Mouse (Mus musculus) neural tube, embryonic 12.5 days (tissue): ENCODE measurements at regions not wholly inside any gene's neighbourhood (a gene's known extent, or its start where the extent isn't known, plus 50 kb on each side); places are given as distances from the start of the nearest gene placed in this dataset.
A peak's percentile ranks its signal among the peaks of the same experiment; 100 is the strongest.

Source experiments
- ATAC-seq: fragments of 200-750 bp; cut with Nextera tagmentation; 2 replicates; pipeline ENCODE4 v1.8.0; 2017; ENCODE audit warnings: low read depth, mild to moderate bottlenecking, moderate TSS enrichment, moderate library complexity; ENCODE audit not compliant: low FRiP score
- H3K27ac ChIP-seq: fragments of 300-500 bp; sonication (generic); 2 replicates; pipeline ENCODE4 v1.5.1; 2016
- H3K27me3 ChIP-seq: fragments of 300-500 bp; sonication (generic); replicated peaks from 2 replicates; pipeline ENCODE4 v1.6.1; 2016; ENCODE audit warnings: mild to moderate bottlenecking
- H3K36me3 ChIP-seq: fragments of 300-500 bp; sonication (generic); 2 replicates; pipeline ENCODE4 v1.6.1; 2016; ENCODE audit warnings: mild to moderate bottlenecking
- H3K4me1 ChIP-seq: fragments of 300-500 bp; sonication (generic); 2 replicates; pipeline ENCODE4 v1.6.1; 2016
- H3K4me2 ChIP-seq: fragments of 300-500 bp; sonication (generic); replicated peaks from 2 replicates; pipeline ENCODE4 v1.6.1; 2016; ENCODE audit warnings: mild to moderate bottlenecking
- H3K4me3 ChIP-seq: fragments of 300-500 bp; sonication (generic); 2 replicates; pipeline ENCODE4 v1.5.1; 2016
- H3K9ac ChIP-seq: fragments of 300-500 bp; sonication (generic); 2 replicates; pipeline ENCODE4 v1.6.1; 2016; ENCODE audit warnings: mild to moderate bottlenecking
- H3K9me3 ChIP-seq: fragments of 300-500 bp; sonication (generic); 2 replicates; pipeline ENCODE4 v1.6.1; 2016; ENCODE audit warnings: mild to moderate bottlenecking
- WGBS: fragments of 180-500 bp; shearing (Covaris S2); methylation state at CpG from one replicate; pipeline ENCODE4 v1.1.7; 2016; 5-methylcytosine and 5-hydroxymethylcytosine counted together

GRCm38 (mm10) chr3:63570082-63570481, 86.4 kb upstream of the Gm34302 start:
- no peak overlapping the region for H3K9ac ChIP-seq
- ATAC-seq: peak; percentile 42; the same call in 1 of the 2 replicates
- no peak overlapping the region for H3K27ac ChIP-seq
- 82% methylated on average over 1 of the region's 1 CpGs for WGBS
- no peaks in the 10 kb centered on the region for H3K4me1 ChIP-seq
- H3K4me2 ChIP-seq: no peak overlapping the region
- no peaks in the 10 kb centered on the region for H3K36me3 ChIP-seq
- H3K4me3 ChIP-seq: no peak overlapping the region
- no peaks in the 10 kb centered on the region for H3K9me3 ChIP-seq
- no peaks in the 10 kb centered on the region for H3K27me3 ChIP-seq

GRCm38 (mm10) chr3:63569004-63569596, 85.4 kb upstream of the Gm34302 start:
- Histone ChIP-seq H3K9ac (no peak overlapping the region), H3K4me1 (no peaks in the 10 kb centered on the region), H3K4me3 (no peak overlapping the region), H3K36me3 (no peaks in the 10 kb centered on the region), H3K27ac (no peak overlapping the region), H3K9me3 (no peaks in the 10 kb centered on the region), H3K27me3 (no peaks in the 10 kb centered on the region), H3K4me2 (no peak overlapping the region)
- peak; percentile 46; the same call in 1 of the 2 replicates for ATAC-seq
- 70% methylated on average over 7 of the region's 7 CpGs for WGBS

GRCm38 (mm10) chr3:63567726-63568125, 84.0 kb upstream of the Gm34302 start:
- H3K9ac ChIP-seq: no peak overlapping the region
- H3K4me3 ChIP-seq: no peak overlapping the region
- H3K27me3 ChIP-seq: no peaks in the 10 kb centered on the region
- no peaks in the 10 kb centered on the region for H3K36me3 ChIP-seq
- no peaks in the 10 kb centered on the region for H3K4me1 ChIP-seq
- WGBS: 89% methylated on average over 3 of the region's 3 CpGs
- no peaks in the 10 kb centered on the region for H3K9me3 ChIP-seq
- no peak overlapping the region for H3K4me2 ChIP-seq
- no peak overlapping the region for H3K27ac ChIP-seq
- ATAC-seq: no peak

GRCm38 (mm10) chr3:63563057-63563456, 79.4 kb upstream of the Gm34302 start:
- Histone ChIP-seq H3K9ac (no peak overlapping the region), H3K36me3 (no peaks in the 10 kb centered on the region), H3K4me3 (no peak overlapping the region), H3K4me1 (no peaks in the 10 kb centered on the region), H3K27me3 (no peaks in the 10 kb centered on the region), H3K9me3 (no peaks in the 10 kb centered on the region), H3K4me2 (no peak overlapping the region), H3K27ac (no peak overlapping the region)
- no peak for ATAC-seq
- 71% methylated on average over 1 of the region's 1 CpGs for WGBS

GRCm38 (mm10) chr3:63562532-63562931, 78.9 kb upstream of the Gm34302 start:
- Histone ChIP-seq H3K36me3 (no peaks in the 10 kb centered on the region), H3K9me3 (no peaks in the 10 kb centered on the region), H3K4me1 (no peaks in the 10 kb centered on the region), H3K27me3 (no peaks in the 10 kb centered on the region), H3K4me2 (no peak overlapping the region), H3K4me3 (no peak overlapping the region), H3K27ac (no peak overlapping the region), H3K9ac (no peak overlapping the region)
- ATAC-seq: no peak

GRCm38 (mm10) chr3:63560745-63561151, 77.1 kb upstream of the Gm34302 start:
- no peak for ATAC-seq
- Histone ChIP-seq H3K4me1 (no peaks in the 10 kb centered on the region), H3K9ac (no peak overlapping the region), H3K9me3 (no peaks in the 10 kb centered on the region), H3K36me3 (no peaks in the 10 kb centered on the region), H3K4me3 (no peak overlapping the region), H3K4me2 (no peak overlapping the region), H3K27me3 (no peaks in the 10 kb centered on the region), H3K27ac (no peak overlapping the region)
- WGBS: 82% methylated on average over 4 of the region's 4 CpGs

GRCm38 (mm10) chr3:63556741-63557140, 73.1 kb upstream of the Gm34302 start:
- H3K9ac ChIP-seq: no peak overlapping the region
- no peaks in the 10 kb centered on the region for H3K36me3 ChIP-seq
- no peaks in the 10 kb centered on the region for H3K4me1 ChIP-seq
- H3K27ac ChIP-seq: no peak overlapping the region
- H3K4me3 ChIP-seq: no peak overlapping the region
- 94% methylated on average over 1 of the region's 1 CpGs for WGBS
- H3K4me2 ChIP-seq: no peak overlapping the region
- H3K27me3 ChIP-seq: no peaks in the 10 kb centered on the region
- no peak for ATAC-seq
- no peaks in the 10 kb centered on the region for H3K9me3 ChIP-seq

- Histone ChIP-seq H3K4me3 (no peak overlapping the region), H3K4me2 (peak overlapping the region; percentile 20; the same call in 1 of the 2 replicates), H3K36me3 (no peaks in the 10 kb centered on the region), H3K4me1 (no peaks in the 10 kb centered on the region), H3K9me3 (no peaks in the 10 kb centered on the region), H3K9ac (no peak overlapping the region), H3K27me3 (no peaks in the 10 kb centered on the region), H3K27ac (no peak overlapping the region)
- WGBS: 6% methylated on average over 9 of the region's 9 CpGs
- ATAC-seq: no peak
These were observed 71.2 kb upstream of the Gm34302 start for GRCm38 (mm10) chr3:63554872-63555271.

GRCm38 (mm10) chr3:63553426-63553825, 69.7 kb upstream of the Gm34302 start:
- Histone ChIP-seq H3K27me3 (no peaks in the 10 kb centered on the region), H3K36me3 (no peaks in the 10 kb centered on the region), H3K4me1 (no peaks in the 10 kb centered on the region), H3K4me3 (no peak overlapping the region), H3K27ac (no peak overlapping the region), H3K9ac (no peak overlapping the region), H3K4me2 (no peak overlapping the region), H3K9me3 (no peaks in the 10 kb centered on the region)
- WGBS: 90% methylated on average over 2 of the region's 2 CpGs
- no peak for ATAC-seq

GRCm38 (mm10) chr3:63551661-63552060, 68.0 kb upstream of the Gm34302 start:
- ATAC-seq: no peak
- H3K27me3 ChIP-seq: no peaks in the 10 kb centered on the region
- no peak overlapping the region for H3K9ac ChIP-seq
- H3K4me3 ChIP-seq: no peak overlapping the region
- H3K4me2 ChIP-seq: no peak overlapping the region
- H3K27ac ChIP-seq: no peak overlapping the region
- no peaks in the 10 kb centered on the region for H3K4me1 ChIP-seq
- WGBS: 84% methylated on average over 5 of the region's 5 CpGs
- no peaks in the 10 kb centered on the region for H3K36me3 ChIP-seq
- no peaks in the 10 kb centered on the region for H3K9me3 ChIP-seq

GRCm38 (mm10) chr3:63542638-63543408, 59.1 kb upstream of the Gm34302 start:
- Histone ChIP-seq H3K4me2 (no peak overlapping the region), H3K36me3 (no peaks in the 10 kb centered on the region), H3K9ac (no peak overlapping the region), H3K4me1 (no peaks in the 10 kb centered on the region), H3K4me3 (no peak overlapping the region), H3K9me3 (no peaks in the 10 kb centered on the region), H3K27me3 (no peaks in the 10 kb centered on the region), H3K27ac (no peak overlapping the region)
- no peak for ATAC-seq
- 79% methylated on average over 4 of the region's 4 CpGs for WGBS

GRCm38 (mm10) chr3:63538881-63539280, 55.2 kb upstream of the Gm34302 start:
- WGBS: 79% methylated on average over 2 of the region's 2 CpGs

GRCm38 (mm10) chr3:63534141-63534540, 50.5 kb upstream of the Gm34302 start:
- Histone ChIP-seq H3K27ac (no peak overlapping the region), H3K9ac (no peak overlapping the region), H3K4me1 (no peaks in the 10 kb centered on the region), H3K27me3 (no peaks in the 10 kb centered on the region), H3K4me3 (no peak overlapping the region), H3K9me3 (no peaks in the 10 kb centered on the region), H3K4me2 (no peak overlapping the region), H3K36me3 (no peaks in the 10 kb centered on the region)
- WGBS: 81% methylated on average over 2 of the region's 2 CpGs
- ATAC-seq: no peak

More at GRCm38 (mm10) chr3:63538881-63539280, 55.2 kb upstream of the Gm34302 start:
- H3K4me2 ChIP-seq: no peak overlapping the region
- H3K27me3 ChIP-seq: no peaks in the 10 kb centered on the region
- H3K4me1 ChIP-seq: no peaks in the 10 kb centered on the region
- no peak for ATAC-seq
- H3K9me3 ChIP-seq: no peaks in the 10 kb centered on the region
- H3K36me3 ChIP-seq: no peaks in the 10 kb centered on the region
- H3K27ac ChIP-seq: no peak overlapping the region
- no peak overlapping the region for H3K4me3 ChIP-seq
- no peak overlapping the region for H3K9ac ChIP-seq
